17 mouse cellular contexts compared by ENCODE assay signal in genomic region chr4:149323730-149324129, GRCm38 (mm10). TPM values are rescaled to one million over a fixed set of nuclear protein-coding genes. Genes with fewer than 3 reads are reported as not detected.
DNase-seq lines count a peak whose midpoint lies in the region; ATAC-seq lines count a peak whose summit lies in the region.
"Had no signal": no experiment of that assay in that cellular context is flagged by ENCODE, and none has a peak within 500 bp of the region (broad histone marks: within the 10 kb centered on the region; RNA-seq: fewer than 3 reads in every experiment).

No protein-coding gene starts in this region.

- peak; percentile 44 for ATAC-seq in heart, embryonic 12.5 days (ENCODE audit: insufficient number of reproducible peaks, low FRiP score)
- ATAC-seq: forebrain, embryonic 13.5 days; inflammation-experienced regulatory T-cells, adult 6 months had no signal

- H3K4me1 ChIP-seq in heart, embryonic 12.5 days (replicated peaks) = peaks cover 41% of the 10 kb centered on the region
- H3K4me1 ChIP-seq: hindbrain, embryonic 12.5 days; kidney, embryonic 15.5 days; limb, embryonic 15.5 days; megakaryocyte, embryonic 14.5 days; neural tube, embryonic 13.5 days had no signal

- no peaks in the 10 kb centered on the region for H3K27me3 ChIP-seq in heart, embryonic 12.5 days (replicated peaks)
- H3K27me3 ChIP-seq: forebrain, embryonic 13.5 days; hindbrain, embryonic 12.5 days; kidney, embryonic 15.5 days; limb, embryonic 15.5 days; neural tube, embryonic 13.5 days had no signal

- DNase-seq in kidney, adult 9 months = peak; percentile 25
- DNase-seq in kidney, adult 18-20 months = no peak
- peak; percentile 68 for DNase-seq in gastrocnemius, postnatal 25 days
- peak; percentile 13 for DNase-seq in heart, postnatal 25 days (ENCODE audit: low spot score)
- no peak for DNase-seq in B cell, adult 2 months
- DNase-seq in thymus, postnatal 10 days (ENCODE audit: low spot score in 2 of 2) = no peak
- DNase-seq in cerebellum, adult 11-12 months = no peak
- DNase-seq: adrenal gland, adult 8-10 months; cerebellum, postnatal 36 days had no signal

- peaks cover 19% of the 10 kb centered on the region for H3K36me3 ChIP-seq in heart, embryonic 12.5 days

- no peak overlapping the region for H3K4me3 ChIP-seq in heart, embryonic 12.5 days
- H3K4me3 ChIP-seq: forebrain, embryonic 13.5 days; hindbrain, embryonic 12.5 days; kidney, embryonic 15.5 days; limb, embryonic 15.5 days; megakaryocyte, embryonic 14.5 days; neural tube, embryonic 13.5 days had no signal

- H3K9me3 ChIP-seq in heart, embryonic 12.5 days (replicated peaks) = no peaks in the 10 kb centered on the region
- H3K9me3 ChIP-seq: forebrain, embryonic 13.5 days; hindbrain, embryonic 12.5 days; kidney, embryonic 15.5 days; limb, embryonic 15.5 days; neural tube, embryonic 13.5 days had no signal

- peak overlapping the region; percentile 45 for H3K4me2 ChIP-seq in heart, embryonic 12.5 days
- H3K4me2 ChIP-seq: forebrain, embryonic 13.5 days; hindbrain, embryonic 12.5 days; kidney, embryonic 15.5 days; limb, embryonic 15.5 days; neural tube, embryonic 13.5 days had no signal

- no peak overlapping the region for H3K9ac ChIP-seq in heart, embryonic 12.5 days
- H3K9ac ChIP-seq: forebrain, embryonic 13.5 days; hindbrain, embryonic 12.5 days; kidney, embryonic 15.5 days; limb, embryonic 15.5 days; neural tube, embryonic 13.5 days had no signal

- intact Hi-C loops in heart, postnatal 25 days (cut with DNase I) = no loop called here

- 33% methylated on average over 16 of the region's 16 CpGs for WGBS in heart, embryonic 12.5 days

- peak overlapping the region; percentile 56 for H3K27ac ChIP-seq in heart, embryonic 12.5 days (ENCODE audit: poor library complexity, severe bottlenecking)
- H3K27ac ChIP-seq: forebrain, embryonic 13.5 days; hindbrain, embryonic 12.5 days; kidney, embryonic 15.5 days; limb, embryonic 15.5 days; neural tube, embryonic 13.5 days had no signal

RNA-seq across cellular contexts. Expression of gene Kif1b, which starts 16.2 kb away (rescaled TPM):
- total RNA-seq in gastrocnemius, postnatal 25 days (2021) = 100 to 1,000 TPM; 304 to 308 TPM
- 60.1 and 62.9 TPM in 2 replicates for polyA plus RNA-seq in heart, embryonic 12.5 days (2016; fragmentation: Nextera tagmentation; extraction: Ambion mirVana)
- total RNA-seq in heart, postnatal 25 days (2021) = 100 to 1,000 TPM; 149 to 151 TPM

Comparison
In these comparisons a context has a peak if more than half of its experiments do, and no peak if none do; other contexts are left out.
1. DNase-seq: peak in kidney, adult 9 months (single experiment), gastrocnemius, postnatal 25 days (single experiment) and heart, postnatal 25 days (single experiment); none in kidney, adult 18-20 months (single experiment), B cell, adult 2 months (0 of 2), thymus, postnatal 10 days (0 of 2) and cerebellum, adult 11-12 months (single experiment).